Mouse (Mus musculus) limb, embryonic 15.5 days (tissue): ENCODE measurements at regions not wholly inside any gene's neighbourhood (a gene's known extent, or its start where the extent isn't known, plus 50 kb on each side); places are given as distances from the start of the nearest gene placed in this dataset.

Experiments used
- ATAC-seq: fragments of 200-750 bp; cut with Nextera tagmentation; 2 replicates; pipeline ENCODE4 v1.8.0; 2017; ENCODE audit warnings: low read depth, moderate TSS enrichment; ENCODE audit not compliant: insufficient number of reproducible peaks, low FRiP score, low TSS enrichment
- H3K27ac ChIP-seq: fragments of 300-500 bp; sonication (generic); 2 replicates; pipeline ENCODE4 v1.5.1; 2015; ENCODE audit warnings: moderate library complexity, mild to moderate bottlenecking, inconsistent platforms
- H3K27me3 ChIP-seq: fragments of 300-500 bp; sonication (generic); 2 replicates; pipeline ENCODE4 v1.6.1; 2015; ENCODE audit warnings: inconsistent platforms
- H3K36me3 ChIP-seq: fragments of 300-500 bp; sonication (generic); 2 replicates; pipeline ENCODE4 v1.6.1; 2015; ENCODE audit warnings: inconsistent platforms
- H3K4me1 ChIP-seq: fragments of 300-500 bp; sonication (generic); 2 replicates; pipeline ENCODE4 v1.6.1; 2015; ENCODE audit warnings: inconsistent platforms
- H3K4me2 ChIP-seq: fragments of 300-500 bp; sonication (generic); 2 replicates; pipeline ENCODE4 v1.6.1; 2015; ENCODE audit warnings: mild to moderate bottlenecking, inconsistent platforms
- H3K4me3 ChIP-seq: fragments of 300-500 bp; sonication (generic); 2 replicates; pipeline ENCODE4 v1.5.1; 2015; ENCODE audit warnings: mild to moderate bottlenecking, inconsistent platforms
- H3K9ac ChIP-seq: fragments of 300-500 bp; sonication (generic); 2 replicates; pipeline ENCODE4 v1.6.1; 2015; ENCODE audit warnings: inconsistent platforms
- H3K9me3 ChIP-seq: fragments of 300-500 bp; sonication (generic); 2 replicates; pipeline ENCODE4 v1.6.1; 2016; ENCODE audit warnings: inconsistent platforms
- WGBS: fragments of 180-500 bp; shearing (Covaris S2); methylation state at CpG from one replicate; pipeline ENCODE4 v1.1.7; 2015; 5-methylcytosine and 5-hydroxymethylcytosine counted together

DNA sequence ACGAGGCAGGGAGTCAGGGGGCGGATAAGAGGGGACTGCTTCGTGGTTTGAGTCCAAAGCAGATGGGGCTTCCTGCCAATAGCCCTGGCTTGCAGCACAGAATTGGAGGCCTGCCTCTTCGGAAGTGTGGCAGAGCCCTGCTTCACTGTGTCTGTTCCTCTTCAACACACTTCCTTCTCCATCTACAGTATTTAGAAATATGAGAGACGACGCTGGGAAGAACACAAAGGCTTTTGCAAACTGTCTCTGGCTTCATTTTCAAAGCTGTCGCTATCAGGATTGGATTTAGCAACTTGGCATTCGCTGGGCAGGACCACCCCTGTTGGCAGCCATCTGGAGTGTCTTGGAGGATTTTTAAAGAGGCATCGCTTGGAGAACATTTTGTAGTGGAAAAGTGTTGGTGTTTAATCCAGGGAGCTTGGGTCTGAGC, 95.3 kb upstream of the Gm6657 start:
- no peak for ATAC-seq
- H3K9me3 ChIP-seq, result no peaks in the 10 kb centered on the region
- H3K36me3 ChIP-seq, result no peaks in the 10 kb centered on the region
- WGBS, result 44% methylated on average over 9 of the region's 9 CpGs
- no peak overlapping the region for H3K4me3 ChIP-seq
- no peak overlapping the region for H3K9ac ChIP-seq
- H3K27ac ChIP-seq, result peak overlapping the region; percentile 24; the same call in 1 of the 2 replicates
- H3K4me1 ChIP-seq, result peaks cover 14% of the 10 kb centered on the region
- H3K4me2 ChIP-seq, result no peak overlapping the region
- no peaks in the 10 kb centered on the region for H3K27me3 ChIP-seq

DNA sequence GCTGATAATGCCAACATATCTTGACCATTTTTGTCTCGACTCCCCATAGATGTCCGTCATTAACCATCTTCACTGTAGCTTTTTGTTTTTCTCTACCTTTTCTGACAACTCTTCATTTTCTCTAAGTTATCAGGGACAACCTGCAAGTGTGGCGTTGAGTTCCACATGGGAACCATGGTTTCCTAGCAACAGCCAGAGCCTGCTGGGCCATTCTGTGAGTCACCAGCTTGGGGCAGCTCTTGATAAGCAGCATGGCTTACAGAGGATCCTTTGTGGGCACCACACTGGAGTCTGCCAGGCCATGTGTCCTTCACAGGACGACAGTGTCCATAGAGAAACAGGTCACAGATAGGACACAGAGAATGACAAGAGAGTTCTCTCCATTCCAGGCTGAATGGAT, 94.3 kb upstream of the Gm6657 start:
- H3K27ac ChIP-seq, result no peak overlapping the region
- H3K27me3 ChIP-seq, result no peaks in the 10 kb centered on the region
- 76% methylated on average over 4 of the region's 4 CpGs for WGBS
- no peaks in the 10 kb centered on the region for H3K9me3 ChIP-seq
- no peak for ATAC-seq
- peaks cover 14% of the 10 kb centered on the region for H3K4me1 ChIP-seq
- H3K4me2 ChIP-seq, result no peak overlapping the region
- H3K4me3 ChIP-seq, result no peak overlapping the region
- no peaks in the 10 kb centered on the region for H3K36me3 ChIP-seq
- no peak overlapping the region for H3K9ac ChIP-seq

DNA sequence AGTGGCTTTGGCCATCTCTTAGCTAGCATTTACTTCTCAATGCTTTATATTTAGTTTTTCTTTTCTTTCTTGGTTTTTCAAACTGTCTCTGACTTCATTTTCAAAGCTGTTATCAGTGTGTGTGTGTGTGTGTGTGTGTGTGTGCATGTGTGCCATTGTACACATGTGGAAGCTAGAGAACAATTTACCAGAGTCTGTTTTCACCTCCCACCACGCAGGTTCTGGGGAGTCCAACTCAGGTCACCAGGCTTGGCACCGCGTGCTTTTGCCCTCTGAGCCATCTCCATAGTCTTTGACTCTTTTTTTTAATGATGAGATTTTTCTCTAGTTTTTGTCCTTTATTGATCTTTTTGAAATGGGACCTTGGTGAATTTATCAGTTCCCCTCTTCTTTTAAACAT, 93.3 kb upstream of the Gm6657 start:
- H3K27me3 ChIP-seq, result no peaks in the 10 kb centered on the region
- no peak overlapping the region for H3K4me2 ChIP-seq
- H3K27ac ChIP-seq, result no peak overlapping the region
- no peak overlapping the region for H3K4me3 ChIP-seq
- 90% methylated on average over 3 of the region's 3 CpGs for WGBS
- no peak overlapping the region for H3K9ac ChIP-seq
- no peaks in the 10 kb centered on the region for H3K36me3 ChIP-seq
- peaks cover 14% of the 10 kb centered on the region for H3K4me1 ChIP-seq
- ATAC-seq, result no peak
- no peaks in the 10 kb centered on the region for H3K9me3 ChIP-seq

DNA sequence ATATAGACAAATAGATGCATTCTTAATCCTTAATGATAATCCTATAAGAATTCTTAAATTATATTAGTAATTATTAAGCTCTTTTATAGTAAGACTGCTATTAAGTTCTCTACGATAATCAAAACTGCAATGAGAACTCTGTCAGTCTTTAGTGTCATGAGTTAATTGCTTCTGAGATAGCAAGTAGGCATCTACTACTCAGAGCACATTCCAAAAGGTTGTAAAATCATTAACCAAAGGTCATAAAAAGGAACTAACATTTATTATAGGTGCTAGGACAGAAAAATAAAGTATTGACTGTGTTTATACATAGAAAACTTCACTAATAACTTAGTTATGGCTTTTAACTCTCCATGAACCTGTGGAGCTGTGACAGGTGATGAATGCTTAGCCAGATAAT, 84.1 kb upstream of the Gm6657 start:
- 38% methylated on average over 1 of the region's 1 CpGs for WGBS
- H3K9ac ChIP-seq, result no peak overlapping the region
- no peaks in the 10 kb centered on the region for H3K27me3 ChIP-seq

DNA sequence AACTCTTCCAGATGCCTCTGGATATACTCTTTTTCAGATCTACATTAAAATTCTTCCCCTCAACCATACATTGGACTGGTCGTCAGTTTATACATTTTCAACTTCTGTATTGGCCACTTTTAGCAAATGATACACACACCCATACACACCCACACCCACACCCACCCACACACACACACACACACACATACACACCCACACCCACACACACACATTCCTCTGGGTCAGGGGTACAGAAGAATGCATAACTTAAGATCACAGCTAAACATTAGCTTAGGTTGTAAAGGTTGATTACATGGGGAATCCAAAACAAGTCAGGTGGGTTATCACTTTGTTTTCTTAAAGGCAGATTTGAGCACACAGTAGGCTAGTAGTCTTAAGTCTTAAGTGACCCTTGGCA, 75.9 kb upstream of the Gm6657 start:
- ATAC-seq, result no peak
- Histone ChIP-seq H3K4me3 (no peak overlapping the region), H3K27me3 (no peaks in the 10 kb centered on the region), H3K4me2 (no peak overlapping the region), H3K9ac (no peak overlapping the region), H3K9me3 (no peaks in the 10 kb centered on the region), H3K36me3 (no peaks in the 10 kb centered on the region), H3K4me1 (no peaks in the 10 kb centered on the region), H3K27ac (no peak overlapping the region)
- 80% methylated on average over 1 of the region's 1 CpGs for WGBS

More for the DNA sequence above, 84.1 kb upstream of the Gm6657 start:
- no peak overlapping the region for H3K27ac ChIP-seq
- H3K9me3 ChIP-seq, result no peaks in the 10 kb centered on the region
- no peaks in the 10 kb centered on the region for H3K36me3 ChIP-seq
- no peak overlapping the region for H3K4me2 ChIP-seq
- H3K4me1 ChIP-seq, result no peaks in the 10 kb centered on the region
- H3K4me3 ChIP-seq, result no peak overlapping the region
- ATAC-seq, result no peak

DNA sequence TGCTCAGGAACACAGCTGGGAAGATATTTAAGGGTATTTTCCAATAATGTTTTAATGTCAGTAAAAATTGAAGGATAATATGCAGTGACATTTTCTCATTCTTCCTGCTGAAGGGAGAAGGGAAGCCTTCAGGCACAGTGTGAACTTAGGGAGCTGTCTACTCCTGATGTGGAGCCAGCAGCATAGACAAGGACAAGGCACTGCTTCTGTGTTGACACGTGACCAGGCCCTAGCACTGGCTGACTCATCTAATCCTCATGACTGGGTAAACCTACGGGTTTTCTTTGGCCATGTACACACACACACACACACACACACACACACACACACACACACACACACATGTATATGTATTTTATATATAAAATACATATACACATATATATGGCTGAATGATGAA, 74.8 kb upstream of the Gm6657 start:
- no peak for ATAC-seq
- WGBS, result 68% methylated on average over 2 of the region's 2 CpGs
- H3K4me1 ChIP-seq, result no peaks in the 10 kb centered on the region

DNA sequence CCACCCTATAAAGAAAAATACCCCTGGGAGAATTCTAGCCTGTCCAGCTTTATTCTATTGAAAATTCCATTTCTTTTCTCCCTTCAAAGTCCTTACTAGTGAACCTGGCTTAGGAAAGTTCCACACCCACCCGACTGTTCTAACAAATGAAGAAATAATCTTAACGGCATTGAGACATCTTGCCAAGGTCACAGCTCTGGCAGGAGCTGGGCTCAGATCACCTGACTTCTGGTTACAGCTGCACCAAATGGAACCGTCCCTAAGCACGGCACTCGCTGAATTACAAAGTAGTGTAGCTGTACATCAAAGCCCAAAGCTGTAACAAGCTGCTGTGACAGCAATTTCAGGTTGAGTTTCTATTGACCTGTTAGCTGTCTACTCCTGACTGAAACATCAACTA, 74.2 kb upstream of the Gm6657 start:
- Histone ChIP-seq H3K4me2 (no peak overlapping the region), H3K4me3 (no peak overlapping the region), H3K27me3 (no peaks in the 10 kb centered on the region), H3K9me3 (no peaks in the 10 kb centered on the region), H3K9ac (no peak overlapping the region), H3K4me1 (no peaks in the 10 kb centered on the region), H3K27ac (no peak overlapping the region), H3K36me3 (no peaks in the 10 kb centered on the region)
- no peak for ATAC-seq
- WGBS, result 42% methylated on average over 5 of the region's 5 CpGs

More for the DNA sequence above, 74.8 kb upstream of the Gm6657 start:
- no peak overlapping the region for H3K27ac ChIP-seq
- no peak overlapping the region for H3K4me3 ChIP-seq
- H3K9me3 ChIP-seq, result no peaks in the 10 kb centered on the region
- H3K4me2 ChIP-seq, result no peak overlapping the region
- H3K36me3 ChIP-seq, result no peaks in the 10 kb centered on the region
- H3K9ac ChIP-seq, result no peak overlapping the region
- H3K27me3 ChIP-seq, result no peaks in the 10 kb centered on the region

DNA sequence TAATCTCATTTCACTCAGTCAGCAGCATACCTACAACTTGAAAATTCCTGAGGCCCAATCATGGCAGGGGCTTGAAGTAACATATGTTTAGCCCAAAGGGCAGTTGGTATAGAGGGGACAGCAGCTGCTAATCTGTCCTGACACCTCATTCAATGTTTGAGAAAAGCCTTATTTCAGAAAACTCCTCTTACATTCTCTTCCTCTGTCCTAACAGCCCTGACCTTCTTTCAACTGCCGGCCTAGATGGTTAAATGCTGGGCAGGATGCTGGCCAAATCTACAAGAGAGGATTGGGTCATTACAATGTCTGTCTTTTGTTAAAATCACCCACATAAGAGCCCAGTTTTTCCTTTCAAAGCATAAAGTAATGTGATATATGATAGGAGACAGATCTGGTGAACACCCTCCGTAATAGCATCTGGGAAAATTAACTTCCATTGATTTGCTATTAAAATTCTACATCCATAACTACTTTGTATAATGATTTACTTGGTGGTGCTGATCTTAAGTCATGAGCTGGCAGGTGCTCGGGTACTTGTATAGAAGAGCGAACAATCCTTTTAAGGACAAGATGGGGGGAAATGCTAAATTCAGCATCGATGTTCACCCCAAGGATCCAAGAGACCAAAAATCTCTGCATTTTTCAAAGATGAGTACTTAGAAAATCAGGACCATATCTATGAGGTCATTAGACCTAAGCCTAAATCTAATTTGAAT, 64.8 kb upstream of the Gm6657 start:
- WGBS, result 76% methylated on average over 5 of the region's 5 CpGs
- Histone ChIP-seq H3K27ac (no peak overlapping the region), H3K4me2 (no peak overlapping the region), H3K9me3 (no peaks in the 10 kb centered on the region), H3K4me1 (no peaks in the 10 kb centered on the region), H3K36me3 (no peaks in the 10 kb centered on the region), H3K9ac (no peak overlapping the region), H3K27me3 (no peaks in the 10 kb centered on the region), H3K4me3 (no peak overlapping the region)
- no peak for ATAC-seq

DNA sequence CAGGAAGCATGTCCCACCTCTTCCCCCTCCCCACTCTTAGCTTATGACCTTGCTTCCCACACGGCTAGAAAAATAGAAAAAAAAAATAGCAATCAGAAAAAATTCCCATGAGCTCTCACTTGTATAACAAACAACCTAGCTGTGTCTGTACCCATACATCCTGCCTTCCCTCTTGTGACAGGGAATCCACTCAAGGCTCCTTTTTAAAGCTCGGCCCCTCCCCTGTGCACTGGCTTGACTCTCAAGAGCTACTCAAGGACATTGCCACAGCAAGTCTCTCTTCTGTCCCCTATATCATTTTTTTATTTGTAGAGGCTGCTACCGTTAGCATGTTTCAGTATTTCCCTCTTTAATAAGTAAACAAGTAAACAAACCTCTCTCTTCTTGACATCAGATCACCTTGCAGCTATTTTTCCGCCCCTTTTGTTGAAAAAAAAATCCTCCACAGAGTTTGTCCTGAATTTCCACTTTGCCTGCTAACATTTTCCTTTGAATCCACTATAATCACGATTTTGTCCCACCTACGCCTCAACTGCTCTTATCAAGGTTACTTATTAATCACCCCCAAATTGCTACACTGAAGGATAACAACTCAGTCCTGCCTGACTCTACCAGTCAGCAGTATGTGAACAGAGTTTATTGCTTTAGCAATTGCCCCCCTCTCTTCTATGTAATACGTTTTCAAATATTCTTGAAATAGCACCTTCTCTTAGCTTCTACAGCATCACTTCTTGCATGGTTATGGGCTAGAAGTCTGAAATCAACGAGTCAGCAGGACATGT, 61.8 kb upstream of the Gm6657 start:
- H3K9ac ChIP-seq, result no peak overlapping the region
- H3K4me1 ChIP-seq, result no peaks in the 10 kb centered on the region
- no peak overlapping the region for H3K4me2 ChIP-seq
- H3K27me3 ChIP-seq, result no peaks in the 10 kb centered on the region
- WGBS, result 73% methylated on average over 8 of the region's 8 CpGs
- ATAC-seq, result no peak
- H3K9me3 ChIP-seq, result no peaks in the 10 kb centered on the region
- H3K4me3 ChIP-seq, result no peak overlapping the region
- H3K27ac ChIP-seq, result no peak overlapping the region
- no peaks in the 10 kb centered on the region for H3K36me3 ChIP-seq

DNA sequence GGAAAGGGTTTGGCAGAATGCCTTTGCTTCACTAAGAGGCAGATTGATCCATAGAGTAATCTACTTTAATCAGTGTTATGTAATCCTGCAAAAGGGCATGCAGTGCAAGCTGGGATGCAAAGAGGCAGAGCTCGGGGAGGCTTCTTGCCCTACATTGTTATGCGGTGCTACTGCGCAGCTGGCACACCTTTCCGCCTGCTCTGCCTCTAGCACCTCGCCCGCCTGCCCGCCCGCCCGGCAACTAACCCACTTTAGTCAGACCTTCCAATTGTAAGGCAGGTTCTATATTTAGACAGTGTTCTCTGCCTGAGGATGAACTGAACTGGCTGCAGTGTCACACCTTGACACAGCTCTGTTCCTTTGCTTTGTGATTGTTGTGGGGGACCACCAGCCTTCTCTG, 60.7 kb upstream of the Gm6657 start:
- H3K9me3 ChIP-seq, result no peaks in the 10 kb centered on the region
- no peak for ATAC-seq
- H3K27ac ChIP-seq, result no peak overlapping the region
- H3K9ac ChIP-seq, result no peak overlapping the region
- H3K4me3 ChIP-seq, result no peak overlapping the region
- 72% methylated on average over 9 of the region's 9 CpGs for WGBS
- no peak overlapping the region for H3K4me2 ChIP-seq
- H3K36me3 ChIP-seq, result no peaks in the 10 kb centered on the region
- no peaks in the 10 kb centered on the region for H3K27me3 ChIP-seq
- no peaks in the 10 kb centered on the region for H3K4me1 ChIP-seq

DNA sequence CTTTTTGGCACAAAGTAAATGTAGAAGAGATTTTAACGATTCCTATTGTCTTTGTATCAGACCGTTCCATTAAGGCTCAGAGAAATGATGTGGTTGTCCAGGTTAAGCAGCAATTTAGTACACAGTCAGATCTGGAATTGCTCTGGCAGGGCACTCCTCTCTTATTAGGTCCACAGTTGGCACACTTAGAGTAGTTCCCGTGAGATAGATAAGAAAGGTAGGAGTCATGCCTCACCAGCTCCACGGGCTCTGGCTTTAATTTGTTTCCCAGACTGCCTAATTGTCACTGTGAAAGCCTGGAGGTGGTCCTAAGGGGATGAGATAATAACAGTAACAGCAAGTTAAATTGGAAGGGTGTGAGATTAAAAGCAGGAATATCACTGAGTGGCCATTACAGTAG, 60.1 kb upstream of the Gm6657 start:
- ATAC-seq, result no peak
- Histone ChIP-seq H3K4me2 (no peak overlapping the region), H3K4me3 (no peak overlapping the region), H3K27me3 (no peaks in the 10 kb centered on the region), H3K27ac (no peak overlapping the region), H3K36me3 (no peaks in the 10 kb centered on the region), H3K4me1 (no peaks in the 10 kb centered on the region), H3K9ac (no peak overlapping the region), H3K9me3 (no peaks in the 10 kb centered on the region)
- WGBS, result 46% methylated on average over 4 of the region's 4 CpGs

DNA sequence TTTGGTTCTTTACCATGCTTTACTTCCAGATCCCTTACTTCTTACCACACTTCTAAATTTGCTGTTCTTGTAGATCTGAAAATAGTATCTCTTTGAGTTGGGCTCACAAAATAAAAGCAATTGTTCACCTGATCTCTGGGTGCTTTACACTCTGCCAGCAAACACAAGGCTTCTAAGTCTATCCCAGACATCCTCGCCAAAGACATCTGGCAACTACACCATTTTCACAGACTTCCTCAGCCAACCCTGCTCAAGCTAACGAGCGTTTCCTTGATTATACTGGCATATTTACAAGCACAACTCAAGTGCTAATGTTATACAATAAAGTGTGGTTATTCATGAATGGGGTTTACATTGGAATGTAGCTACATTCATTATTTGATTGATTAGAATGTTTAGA, 56.8 kb upstream of the Gm6657 start:
- no peak overlapping the region for H3K4me3 ChIP-seq
- ATAC-seq, result no peak
- no peaks in the 10 kb centered on the region for H3K36me3 ChIP-seq
- H3K9ac ChIP-seq, result no peak overlapping the region
- WGBS, result 39% methylated on average over 3 of the region's 3 CpGs
- no peaks in the 10 kb centered on the region for H3K9me3 ChIP-seq
- H3K27me3 ChIP-seq, result no peaks in the 10 kb centered on the region
- H3K4me1 ChIP-seq, result no peaks in the 10 kb centered on the region
- H3K27ac ChIP-seq, result no peak overlapping the region
- no peak overlapping the region for H3K4me2 ChIP-seq
